Mouse (Mus musculus) kidney, postnatal 36 days (tissue): ENCODE measurements around the gene Ccdc189.

Experiments
- DNase-seq, 2 experiments: peaks; one replicate each; pipeline ENCODE4 v3.0.0; 2021 to 2022; ENCODE audit warnings: mixed read lengths in 2 of 2

Ccdc189 gene

DNA sequence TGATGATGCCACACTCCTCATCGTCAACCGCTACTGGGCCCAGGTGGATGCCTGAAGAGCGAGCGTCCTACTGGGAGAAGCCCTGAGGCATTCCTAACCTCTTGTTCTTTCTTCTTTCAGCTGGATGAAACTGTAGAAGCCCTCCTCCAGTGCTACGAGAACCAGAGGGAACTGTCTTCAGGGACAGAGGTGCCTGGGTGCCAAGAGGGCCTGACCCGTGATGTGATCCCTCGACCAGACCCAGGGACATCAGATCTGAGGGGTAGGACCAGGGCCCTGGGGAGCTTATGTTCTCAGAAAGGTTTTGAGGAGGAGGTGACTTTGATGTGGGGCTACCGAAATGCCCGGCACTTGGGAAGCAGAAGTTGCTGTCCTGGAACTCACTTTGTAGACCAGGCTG, 1.2 kb upstream of the Ccdc189 start:
- DNase-seq: no peak

DNA sequence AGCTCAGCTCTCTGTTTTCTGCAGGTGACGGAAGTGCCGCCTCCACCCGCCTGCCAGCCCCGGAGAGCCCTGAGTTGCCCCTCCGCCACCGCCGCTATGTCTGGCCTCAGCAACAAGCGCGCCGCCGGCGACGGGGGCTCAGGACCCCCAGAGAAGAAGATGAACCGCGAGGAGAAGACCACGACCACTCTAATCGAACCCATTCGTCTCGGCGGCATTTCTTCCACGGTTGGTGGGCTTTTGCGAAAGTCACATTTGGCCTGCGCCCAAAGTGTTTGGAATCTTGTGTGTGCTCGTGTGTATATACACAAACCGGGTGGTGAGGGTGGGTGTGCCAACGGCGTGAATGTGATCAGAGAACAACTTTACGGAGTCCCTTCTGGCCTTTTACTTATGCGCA, 506 bp upstream of the Ccdc189 start:
- DNase-seq: no peak

DNA sequence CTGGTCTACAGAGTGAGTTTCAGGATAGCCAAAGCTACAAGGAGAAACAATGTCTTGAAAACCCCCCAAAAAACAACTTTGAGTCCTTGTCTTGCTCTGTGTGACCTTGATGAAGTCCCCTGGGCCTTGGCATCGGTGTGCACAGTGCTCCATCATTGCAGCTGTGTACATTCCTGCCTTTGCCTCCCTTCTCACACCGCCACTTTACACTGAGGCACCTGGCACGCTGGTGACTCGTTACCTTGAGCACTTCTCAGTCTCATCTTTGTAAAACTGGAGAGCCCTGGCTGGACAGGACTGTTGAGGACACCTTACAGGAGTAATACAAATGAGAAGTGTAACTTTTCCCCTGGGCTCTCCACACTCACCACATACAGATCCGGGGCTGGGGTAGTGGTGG, 1.2 kb downstream of the Ccdc189 start:
- DNase-seq: no peak

DNA sequence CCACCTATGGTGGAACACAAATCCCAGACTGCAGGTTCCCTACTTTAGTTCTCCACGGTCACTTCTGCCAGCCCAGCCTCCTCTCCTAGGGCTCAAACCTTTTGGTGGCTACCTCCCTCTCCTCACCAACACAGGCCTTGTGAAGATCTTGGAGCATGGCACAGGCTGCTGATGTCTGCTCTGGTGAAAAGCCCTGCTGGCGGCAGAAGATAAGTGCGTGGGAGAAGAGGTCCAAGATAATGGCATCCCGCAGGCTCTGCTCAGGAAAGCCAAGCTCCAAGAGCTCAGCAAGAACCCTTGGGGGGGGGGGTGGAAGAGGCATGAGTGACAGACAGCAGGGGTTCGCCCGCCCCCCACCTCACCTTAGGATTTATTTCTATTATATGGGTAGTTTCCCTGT, 2.2 kb downstream of the Ccdc189 start:
- DNase-seq: no peak

DNA sequence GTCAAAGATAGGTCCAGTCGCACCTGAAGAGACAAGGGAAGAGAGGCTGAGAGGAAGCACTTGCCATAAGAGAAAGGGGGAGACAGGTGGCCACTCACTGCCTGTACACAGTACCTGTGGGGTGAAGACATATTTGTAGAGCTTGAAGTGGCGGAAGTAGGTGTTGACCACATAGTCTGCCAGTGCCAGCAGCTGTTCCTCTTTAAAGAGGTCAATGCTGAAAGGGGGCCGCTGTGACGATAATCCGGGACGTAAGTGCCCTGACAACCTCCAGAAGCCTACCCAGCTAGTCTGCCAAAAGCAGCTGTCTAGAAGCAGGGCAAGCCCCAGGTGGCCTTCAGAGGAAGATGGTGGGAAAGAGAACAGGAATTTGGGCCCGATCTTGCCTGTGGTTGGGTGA, 3.4 kb downstream of the Ccdc189 start:
- DNase-seq: no peak

DNA sequence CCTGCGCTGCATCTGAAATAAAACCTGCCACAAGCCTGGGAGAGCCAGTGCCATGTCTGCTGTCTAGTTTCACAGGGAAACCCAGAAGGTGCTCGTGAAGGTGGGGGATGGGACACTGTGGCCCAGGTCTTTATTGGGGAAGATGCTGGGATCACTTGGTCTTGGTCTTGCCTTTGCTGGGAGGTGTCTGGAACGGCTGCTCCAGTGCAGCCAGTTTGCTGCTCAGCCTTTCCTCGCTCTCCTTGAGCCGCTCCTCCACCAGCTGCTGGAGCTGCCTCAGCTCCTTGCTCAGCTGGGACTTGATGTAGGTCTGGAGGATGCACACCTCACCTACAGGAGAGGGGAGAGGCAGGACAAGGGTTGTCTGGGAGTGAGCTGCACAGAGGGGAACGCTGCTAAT, 5.1 kb downstream of the Ccdc189 start:
- DNase-seq: no peak

DNA sequence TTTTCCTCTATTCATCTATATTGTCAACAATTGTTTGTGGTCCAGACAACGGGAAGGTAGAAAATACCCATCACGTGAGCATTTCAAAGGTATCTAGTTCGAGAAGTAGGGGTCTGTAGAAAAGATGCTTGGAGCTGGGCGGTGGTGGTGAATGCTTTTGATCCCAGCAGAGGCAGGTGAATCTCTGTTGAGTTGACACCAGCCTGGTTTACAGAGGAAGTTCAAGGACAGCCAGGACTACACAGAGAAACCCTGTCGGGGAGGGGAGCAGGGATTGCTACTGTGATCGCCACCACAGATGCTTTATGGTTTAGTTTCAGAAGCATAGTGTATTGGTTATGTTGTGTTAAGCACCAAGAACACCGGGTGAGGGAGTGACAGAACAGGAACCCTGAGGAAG, 14.3 kb downstream of the Ccdc189 start:
- DNase-seq: no peak

DNA sequence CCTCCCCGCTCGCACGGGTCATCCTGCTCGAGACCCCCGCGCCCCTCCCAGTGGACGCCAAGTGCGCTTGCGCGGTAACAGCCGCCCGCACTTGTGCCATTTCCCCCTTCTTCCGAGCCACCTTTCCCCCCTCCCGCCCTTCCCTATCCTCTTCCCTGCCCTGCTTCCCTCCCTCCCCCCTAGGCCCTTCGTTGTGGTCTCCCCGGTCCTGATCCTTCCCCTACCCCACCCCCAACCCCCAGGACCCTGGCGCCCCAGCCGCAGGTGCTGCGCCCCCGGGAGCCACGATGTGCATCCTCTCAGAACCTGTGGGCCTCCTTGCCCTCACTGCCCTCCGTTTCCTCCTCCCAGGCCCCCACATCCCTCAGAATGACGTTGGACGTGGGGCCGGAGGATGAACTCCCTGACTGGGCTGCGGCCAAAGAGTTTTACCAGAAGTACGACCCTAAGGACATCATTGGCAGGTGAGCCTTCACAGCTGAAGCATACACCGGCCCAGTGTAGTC, 14.8 kb downstream of the Ccdc189 start:
- peak in 1 of 2 experiments; percentile 22 for DNase-seq

DNA sequence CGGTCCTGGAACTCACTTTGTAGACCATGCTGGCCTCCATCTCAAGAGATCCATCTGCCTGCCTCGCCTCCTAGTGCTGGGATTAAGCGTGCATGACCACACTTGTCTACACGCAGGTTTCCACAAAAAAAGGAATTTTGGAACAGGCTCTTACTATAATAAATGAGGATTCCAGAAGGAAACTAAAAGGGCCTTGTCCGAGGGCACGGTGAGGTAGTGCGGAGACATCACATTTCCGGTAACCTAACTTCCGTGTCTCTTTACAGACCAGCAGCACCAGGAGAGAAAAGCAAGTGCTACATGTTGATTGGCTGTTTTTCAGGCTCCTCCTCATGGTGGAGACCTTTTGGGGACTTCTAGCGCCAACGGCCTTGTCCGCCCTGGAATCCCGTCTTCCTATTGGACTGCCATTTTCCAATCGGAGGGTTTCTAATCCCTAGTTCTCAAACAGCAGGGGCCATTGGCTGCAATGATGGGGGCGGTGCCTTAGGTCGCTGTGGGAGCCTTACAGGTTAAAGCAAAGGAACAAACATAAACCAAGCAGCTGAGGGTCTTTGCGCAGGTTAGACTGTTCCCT, 15.4 kb downstream of the Ccdc189 start, which contains the start of gene Phkg2:
TSS of gene Phkg2 (plus strand) at position 446 of the 577 bp plus-strand sequence.
- peak; percentile 92 to 98 for DNase-seq

DNA sequence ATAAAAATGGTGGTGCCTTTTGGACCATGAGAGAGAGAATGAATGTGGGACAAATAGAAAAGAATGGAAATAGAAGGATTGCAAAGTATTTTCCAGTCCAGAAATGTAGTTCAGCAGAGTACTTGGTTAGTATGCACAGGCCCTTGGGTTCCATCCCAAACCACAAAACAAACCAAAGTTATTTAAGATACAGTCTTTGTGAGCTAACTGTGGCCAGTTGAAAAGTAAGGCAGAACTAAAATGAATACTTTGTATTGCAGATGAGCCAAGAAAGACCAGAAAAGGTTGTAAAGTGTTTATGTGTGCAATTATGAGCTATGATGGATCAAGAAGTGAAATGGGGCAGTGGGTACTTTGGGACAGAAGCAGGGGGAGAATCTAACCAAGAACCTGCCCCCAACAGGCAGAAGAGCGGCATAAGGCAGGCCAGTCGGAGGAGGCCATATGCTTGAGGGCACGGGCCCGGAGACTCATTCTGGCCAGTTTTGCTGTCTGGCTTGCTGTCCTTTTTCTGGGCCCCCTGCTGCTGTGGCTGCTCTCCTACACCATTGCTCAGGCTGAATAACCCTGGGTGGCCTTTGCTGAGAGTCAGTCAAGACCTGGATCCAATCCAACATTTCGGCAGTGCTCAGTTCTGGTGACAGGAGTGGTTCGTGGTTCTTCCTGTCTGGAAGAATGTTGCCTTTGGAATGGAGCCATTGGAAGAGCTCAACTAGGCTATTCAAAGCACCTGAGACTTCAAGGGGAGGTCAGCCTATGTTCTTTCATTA, 23.8 kb downstream of the Ccdc189 start:
- peak; percentile 49 to 70 for DNase-seq

DNA sequence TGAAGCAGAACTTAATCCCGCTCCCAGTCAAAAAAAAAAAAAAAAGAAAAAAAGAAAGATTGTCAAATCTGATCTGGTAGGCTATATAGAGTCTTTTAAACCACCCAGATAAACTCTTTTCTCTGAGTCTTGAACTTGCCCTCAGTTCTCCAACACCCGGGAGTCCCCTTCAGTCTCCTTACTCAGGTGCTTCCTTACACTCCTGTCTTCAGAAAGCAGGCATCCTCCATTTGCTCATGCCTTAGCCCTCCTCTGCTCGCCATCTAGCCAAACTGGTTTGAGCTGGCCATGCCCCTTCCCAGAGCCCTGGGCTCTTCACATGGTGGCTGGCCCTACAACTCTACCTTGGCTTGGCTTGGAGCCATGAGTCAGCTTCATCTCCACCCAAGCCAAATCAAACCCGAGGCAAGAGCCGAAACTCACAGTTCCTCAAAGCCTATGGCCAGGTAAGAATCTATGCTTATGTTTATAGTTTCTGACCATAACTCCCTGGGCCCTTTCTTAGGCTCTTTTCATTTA, 27.0 kb downstream of the Ccdc189 start, which contains the start of gene Tmem265:
TSS of gene Tmem265 (plus strand) at position 51 of the 519 bp plus-strand sequence.
- DNase-seq: peak; percentile 11 to 41

DNA sequence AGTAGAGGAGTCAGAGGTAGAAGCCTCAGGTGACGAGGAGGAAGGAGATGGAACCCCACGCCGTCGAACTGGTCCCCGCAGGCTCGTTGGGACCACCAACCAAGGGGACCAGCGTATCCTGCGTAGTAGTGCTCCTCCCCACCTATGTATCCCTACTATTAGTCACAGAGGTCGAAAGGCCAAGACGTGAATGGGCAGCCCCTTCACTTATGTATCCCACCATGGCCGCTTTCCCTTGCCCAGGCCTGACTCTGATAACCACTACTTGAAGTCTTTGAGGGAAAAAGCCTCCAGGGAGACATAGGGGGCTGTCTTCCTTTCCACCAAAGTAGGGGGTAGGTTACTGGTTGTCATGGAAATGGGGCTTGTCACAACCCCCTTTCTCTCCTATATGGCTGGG, 27.8 kb downstream of the Ccdc189 start:
- DNase-seq: no peak

DNA sequence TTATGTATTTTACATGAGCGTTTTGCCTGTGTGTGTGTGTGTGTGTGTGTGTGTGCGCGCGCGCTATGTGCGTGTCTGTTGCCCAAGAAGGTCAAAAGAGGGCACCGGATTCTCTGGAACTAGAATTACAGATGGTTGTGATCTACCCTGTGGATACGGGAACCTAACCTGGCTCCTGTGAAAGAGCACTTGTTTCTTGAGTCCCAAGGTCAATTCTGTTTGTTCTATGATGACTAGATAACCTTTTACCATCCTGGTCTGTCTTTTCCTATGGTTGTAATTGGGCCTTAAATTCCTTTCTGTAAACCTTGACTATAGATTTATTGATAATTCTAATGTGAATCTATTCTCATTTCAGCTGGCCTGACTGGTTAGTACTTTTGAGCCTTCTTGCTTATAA, 36.8 kb downstream of the Ccdc189 start:
- DNase-seq: no peak

DNA sequence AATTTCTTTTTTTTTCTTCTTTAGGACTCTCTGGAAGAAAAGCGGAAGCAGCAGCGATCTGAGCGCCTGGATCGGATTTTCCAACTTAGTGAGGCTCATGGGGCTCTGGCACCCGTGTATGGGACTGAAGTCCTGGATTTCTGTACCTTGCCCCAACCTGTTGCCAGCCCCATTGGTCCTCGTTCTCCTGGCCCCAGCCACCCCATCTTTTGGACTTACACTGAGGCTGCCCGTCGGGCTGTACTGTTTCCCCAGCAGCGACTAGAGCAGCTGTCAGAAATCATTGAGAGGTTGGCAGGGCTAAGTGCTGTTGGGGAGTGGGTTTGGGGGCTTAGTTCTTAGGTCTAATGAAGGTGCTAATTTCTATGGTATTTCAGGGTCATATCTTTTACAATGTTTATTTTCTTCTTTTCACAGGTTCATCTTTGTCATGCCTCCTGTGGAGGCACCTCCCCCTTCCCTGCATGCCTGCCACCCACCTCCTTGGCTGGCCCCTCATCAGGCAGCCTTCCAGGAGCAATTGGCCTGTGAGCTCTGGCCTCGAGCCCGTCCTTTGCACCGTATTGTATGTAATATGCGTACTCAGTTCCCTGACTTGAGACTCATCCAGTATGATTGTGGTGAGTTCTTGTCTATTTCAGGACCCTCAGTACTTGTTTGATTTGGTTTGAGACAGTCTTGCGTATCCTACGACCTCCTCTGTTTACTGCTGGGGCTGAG, 39.1 kb downstream of the Ccdc189 start:
- no peak for DNase-seq

DNA sequence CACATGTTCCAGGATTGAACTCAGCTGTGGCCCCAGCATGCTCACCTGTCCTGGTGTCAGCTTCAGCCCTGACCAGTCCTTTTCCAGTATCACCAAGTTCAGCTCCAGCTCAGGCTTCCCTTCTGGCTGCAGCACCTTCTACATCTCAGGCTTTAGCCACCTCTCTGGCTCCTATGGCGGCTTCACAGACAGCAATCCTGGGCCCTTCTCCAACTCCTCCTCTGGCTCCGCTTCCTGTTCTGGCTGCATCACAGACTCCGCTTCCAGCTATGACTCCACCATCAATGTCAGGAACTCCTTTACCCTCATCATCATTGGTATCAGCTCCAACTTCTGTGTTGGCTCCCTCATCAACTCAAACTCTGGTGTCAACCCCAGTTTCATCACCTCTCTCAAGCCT, 46.7 kb downstream of the Ccdc189 start:
- DNase-seq: no peak
